Mouse (Mus musculus) kidney, adult 2 months (tissue): ENCODE measurements around the gene Sept11. TPM values are rescaled to one million over a fixed set of nuclear protein-coding genes. Genes with fewer than 3 reads are reported as not detected.
A peak's percentile ranks its signal among the peaks of the same experiment; 100 is the strongest.

Experiments used
- DNase-seq: peaks from one replicate; pipeline ENCODE4 v3.0.0; 2021
- H3K27ac ChIP-seq: fragments of 200-500 bp; 2 replicates; pipeline ENCODE4 v1.5.1; 2012; ENCODE audit warnings: low read depth, low read length, control low read depth, inconsistent platforms; ENCODE audit not compliant: insufficient read depth
- H3K27me3 ChIP-seq: fragments of 200-500 bp; replicated peaks from 2 replicates; pipeline ENCODE4 v1.6.1; 2012; ENCODE audit warnings: mild to moderate bottlenecking, moderate library complexity, low read length, inconsistent platforms; ENCODE audit not compliant: control insufficient read depth, insufficient read depth
- H3K36me3 ChIP-seq: fragments of 200-500 bp; 2 replicates; pipeline ENCODE4 v1.6.1; 2012; ENCODE audit warnings: mild to moderate bottlenecking, moderate library complexity, low read length, inconsistent platforms; ENCODE audit not compliant: control insufficient read depth, insufficient read depth
- H3K4me1 ChIP-seq: fragments of 200-500 bp; 2 replicates; pipeline ENCODE4 v1.6.1; 2011; ENCODE audit warnings: low read length; ENCODE audit not compliant: control insufficient read depth, insufficient read depth
- H3K4me3 ChIP-seq: fragments of 200-500 bp; 2 replicates; pipeline ENCODE4 v1.5.1; 2011; ENCODE audit warnings: mild to moderate bottlenecking, low read depth, low read length, control low read depth; ENCODE audit not compliant: insufficient read depth
- CTCF ChIP-seq: fragments of 200-500 bp; conservative IDR thresholded peaks from 2 replicates; pipeline ENCODE4 v1.5.1; 2011; ENCODE audit warnings: low read depth, mild to moderate bottlenecking, control low read depth, low read length, moderate library complexity, mixed read lengths; ENCODE audit not compliant: insufficient read depth, insufficient read length
- POLR2A ChIP-seq: fragments of 200-500 bp; IDR thresholded peaks from one replicate; pipeline ENCODE4 v1.6.1; 2011; ENCODE audit warnings: low read depth, low read length, control low read depth
- WGBS: fragments of 180-500 bp; shearing (Covaris S2); methylation state at CpG from one replicate; pipeline ENCODE4 v1.1.7; 2018; 5-methylcytosine and 5-hydroxymethylcytosine counted together
- polyA plus RNA-seq: library from polyadenylated mRNA; depleted of rRNA; stranded (reverse); fragments of >200 nt; gene quantifications from 2 replicates; pipeline ENCODE4 v1.2.3, GENCODE M21; 2012

The Sept11 gene
- polyA plus RNA-seq, 1 experiment: 50.7 TPM

DNA sequence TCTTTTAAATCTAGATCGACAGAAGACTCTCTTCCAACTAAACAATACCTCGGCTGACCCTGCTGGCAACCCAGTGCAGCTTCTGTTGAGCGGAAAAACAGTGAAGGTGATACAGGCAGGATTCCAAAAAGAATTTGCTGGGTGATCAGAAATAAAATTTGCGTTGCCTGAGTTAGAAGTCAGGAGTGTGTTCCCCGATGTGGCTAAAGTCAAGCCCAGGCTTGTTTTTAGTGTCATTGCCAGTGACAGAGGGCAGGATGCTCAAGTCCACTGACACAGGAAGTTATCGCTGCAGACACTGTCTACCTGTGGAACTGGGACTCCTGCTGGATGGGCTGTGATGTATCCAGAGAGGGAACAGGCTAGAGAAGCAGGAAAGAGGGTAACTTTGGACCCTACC, 5.0 kb downstream of the Sept11 start:
- 38% methylated on average over 6 of the region's 6 CpGs for WGBS
- TF ChIP-seq POLR2A (no peak), CTCF (no peak)
- no peak for DNase-seq
- Histone ChIP-seq H3K27me3 (no peaks in the 10 kb centered on the region), H3K4me3 (no peak overlapping the region), H3K4me1 (peaks cover 20% of the 10 kb centered on the region), H3K36me3 (no peaks in the 10 kb centered on the region), H3K27ac (0 out of 2 replicates have a peak overlapping the region, but pooled peaks have one; percentile 35)

DNA sequence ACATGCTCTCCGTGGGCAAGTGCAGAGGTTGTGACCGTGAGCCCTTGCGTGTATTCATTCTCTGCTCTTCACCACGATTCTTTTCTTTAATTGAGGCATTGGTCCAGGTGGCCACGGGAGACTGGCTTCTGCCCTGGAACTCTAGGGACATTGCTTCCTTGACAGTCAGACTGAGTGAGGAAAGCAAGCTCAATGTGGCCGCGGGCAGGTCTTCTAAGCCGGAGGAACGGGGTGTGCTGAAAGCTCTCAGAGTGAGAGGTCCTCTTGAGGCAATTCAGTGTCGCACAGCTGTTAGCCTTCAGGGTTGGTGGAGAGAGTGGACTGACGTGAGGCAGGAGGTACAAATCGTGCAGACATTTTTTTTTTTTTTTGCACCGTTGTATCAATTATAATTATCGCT, 5.6 kb downstream of the Sept11 start:
- WGBS: 52% methylated on average over 14 of the region's 14 CpGs
- Histone ChIP-seq H3K4me3 (no peak overlapping the region), H3K27ac (no peak overlapping the region), H3K4me1 (peaks cover 20% of the 10 kb centered on the region), H3K36me3 (no peaks in the 10 kb centered on the region), H3K27me3 (no peaks in the 10 kb centered on the region)
- TF ChIP-seq POLR2A (no peak), CTCF (no peak)
- no peak for DNase-seq

DNA sequence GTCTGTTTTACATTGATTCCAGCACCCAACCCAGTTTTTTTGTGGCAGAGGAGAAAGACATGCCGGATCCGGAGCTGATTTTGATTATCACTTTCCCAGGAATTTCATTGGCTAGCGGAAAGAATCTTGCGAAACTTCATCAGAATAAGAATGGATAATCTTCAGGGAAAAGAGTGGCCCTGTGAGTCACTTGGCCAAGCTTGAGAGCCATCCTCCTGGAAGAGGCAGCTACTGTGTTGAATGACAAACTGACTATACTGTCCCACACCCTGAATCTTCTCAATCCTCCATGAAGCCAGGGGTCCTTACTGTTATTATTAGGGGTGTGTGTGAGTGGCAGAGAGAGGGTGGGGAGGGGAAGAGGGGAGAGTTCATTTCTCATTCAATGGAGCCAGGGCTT, 7.7 kb downstream of the Sept11 start:
- TF ChIP-seq CTCF: no peak
- TF ChIP-seq POLR2A: no peak
- H3K4me1 ChIP-seq: peaks cover 20% of the 10 kb centered on the region
- no peak overlapping the region for H3K4me3 ChIP-seq
- 75% methylated on average over 4 of the region's 4 CpGs for WGBS
- no peaks in the 10 kb centered on the region for H3K27me3 ChIP-seq
- H3K36me3 ChIP-seq: no peaks in the 10 kb centered on the region
- H3K27ac ChIP-seq: no peak overlapping the region
- DNase-seq: no peak

DNA sequence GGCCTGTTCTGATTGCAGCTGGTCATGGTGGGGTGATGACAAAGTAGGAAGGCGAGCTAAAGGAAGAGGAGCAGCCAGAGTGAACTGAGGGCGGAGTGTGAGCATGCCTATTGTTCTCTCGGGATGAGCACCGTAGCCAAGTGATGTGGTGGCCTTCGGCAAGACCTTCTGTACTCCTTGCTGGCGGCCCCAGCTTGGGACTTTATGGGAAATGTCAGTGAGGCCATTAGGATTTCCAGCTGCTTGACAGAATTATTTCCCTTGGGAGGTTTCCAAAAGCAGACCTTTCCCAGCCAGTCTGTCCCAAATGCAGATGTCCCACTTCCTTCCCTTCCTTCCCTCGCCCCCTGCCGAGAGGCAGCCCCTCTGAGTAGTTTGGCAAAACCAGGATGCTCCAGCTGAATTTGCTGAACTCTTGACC, 8.1 kb downstream of the Sept11 start:
- H3K27me3 ChIP-seq: no peaks in the 10 kb centered on the region
- TF ChIP-seq CTCF (no peak), POLR2A (no peak)
- no peaks in the 10 kb centered on the region for H3K36me3 ChIP-seq
- peak; percentile 78 for DNase-seq
- H3K27ac ChIP-seq: no peak overlapping the region
- no peak overlapping the region for H3K4me3 ChIP-seq
- peaks cover 20% of the 10 kb centered on the region for H3K4me1 ChIP-seq
- WGBS: 40% methylated on average over 8 of the region's 8 CpGs

DNA sequence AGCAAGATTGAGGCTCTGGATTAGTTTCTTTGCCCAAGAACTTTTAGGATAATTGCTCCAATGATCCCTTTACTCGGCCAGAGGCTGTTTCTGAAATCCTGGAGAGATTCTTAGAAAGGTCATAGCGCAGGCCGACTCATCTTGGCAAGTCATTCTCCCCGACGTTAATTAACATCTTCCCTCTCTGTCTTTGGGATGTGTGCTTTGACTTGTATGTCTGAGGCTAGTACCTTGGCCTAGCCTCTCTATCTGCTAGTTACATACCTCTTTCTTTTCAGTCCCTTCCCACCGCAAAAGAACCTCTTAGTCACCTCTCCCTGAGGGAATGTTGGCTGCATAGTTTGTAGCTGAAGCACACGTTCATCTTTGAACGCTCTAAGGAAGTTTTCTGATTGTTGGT, 10.4 kb downstream of the Sept11 start:
- Histone ChIP-seq H3K27ac (no peak overlapping the region), H3K4me3 (no peak overlapping the region), H3K27me3 (no peaks in the 10 kb centered on the region), H3K36me3 (no peaks in the 10 kb centered on the region), H3K4me1 (peaks cover 9% of the 10 kb centered on the region)
- WGBS: 48% methylated on average over 8 of the region's 8 CpGs
- TF ChIP-seq POLR2A (no peak), CTCF (no peak)
- peak; percentile 48 for DNase-seq

DNA sequence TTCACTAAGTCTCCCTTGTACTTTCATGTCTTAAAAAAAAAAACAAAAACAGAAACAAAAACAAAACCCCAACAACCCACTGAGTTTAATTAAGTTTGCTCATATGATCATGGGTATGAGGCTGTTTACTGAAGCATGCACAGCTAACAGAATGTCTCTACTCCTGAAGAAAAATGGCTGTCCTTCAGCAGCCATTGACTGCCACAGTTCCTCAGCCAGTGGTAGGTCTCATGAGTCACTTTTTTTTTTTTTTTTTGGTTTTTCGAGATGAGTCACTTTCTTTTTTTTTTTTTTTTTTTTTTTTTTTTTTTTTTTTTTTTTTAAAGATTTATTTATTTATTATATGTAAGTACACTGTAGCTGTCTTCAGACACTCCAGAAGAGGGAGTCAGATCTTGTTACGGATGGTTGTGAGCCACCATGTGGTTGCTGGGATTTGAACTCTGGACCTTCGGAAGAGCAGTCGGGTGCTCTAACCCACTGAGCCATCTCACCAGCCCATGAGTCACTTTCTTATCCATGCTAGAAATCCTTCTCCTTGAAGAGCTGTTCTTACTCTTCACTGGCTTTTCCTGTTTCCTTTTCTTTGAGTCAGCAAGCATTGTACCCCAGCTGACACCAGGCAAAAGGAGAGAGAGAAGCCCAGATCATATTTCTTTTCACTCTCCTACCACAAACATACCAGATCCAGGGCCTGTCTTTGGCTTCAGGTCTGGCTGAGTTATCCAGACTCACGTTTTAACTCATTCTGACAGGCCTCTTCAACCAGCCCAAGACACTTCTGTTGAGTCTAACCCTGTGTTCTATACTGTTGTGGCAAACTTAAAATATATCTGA, 12.0 kb downstream of the Sept11 start:
- WGBS: 45% methylated on average over 4 of the region's 5 CpGs
- H3K27ac ChIP-seq: no peak overlapping the region
- H3K36me3 ChIP-seq: no peaks in the 10 kb centered on the region

DNA sequence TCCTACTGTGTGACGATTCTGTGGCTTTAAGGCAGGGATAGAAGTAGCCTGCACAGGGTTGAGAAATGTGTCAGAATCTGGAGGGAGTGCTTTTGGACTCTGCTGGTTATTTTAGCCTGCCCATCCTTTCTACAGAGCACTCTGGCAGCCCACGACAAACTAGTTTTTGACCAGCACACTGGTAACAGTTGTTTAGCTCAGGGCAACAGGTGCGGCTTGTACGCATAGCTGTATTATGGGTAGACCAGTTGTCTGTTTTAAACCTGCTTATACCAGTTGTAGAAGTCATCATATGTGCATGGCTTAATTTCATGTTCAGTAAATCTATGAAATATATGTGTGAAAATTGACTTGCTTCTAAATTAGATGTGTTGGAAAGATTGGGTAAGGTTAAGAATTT, 12.8 kb downstream of the Sept11 start:
- no peak for TF ChIP-seq CTCF
- TF ChIP-seq POLR2A: no peak
- no peak for DNase-seq
- H3K4me1 ChIP-seq: no peaks in the 10 kb centered on the region
- no peaks in the 10 kb centered on the region for H3K27me3 ChIP-seq
- no peak overlapping the region for H3K4me3 ChIP-seq
- WGBS: 93% methylated on average over 4 of the region's 4 CpGs
- no peak overlapping the region for H3K27ac ChIP-seq
- no peaks in the 10 kb centered on the region for H3K36me3 ChIP-seq

More for the DNA sequence above, 12.0 kb downstream of the Sept11 start:
- H3K27me3 ChIP-seq: no peaks in the 10 kb centered on the region
- no peak for DNase-seq
- TF ChIP-seq CTCF: no peak
- TF ChIP-seq POLR2A: no peak
- no peak overlapping the region for H3K4me3 ChIP-seq
- peaks cover 6% of the 10 kb centered on the region; the same call in 1 of the 2 replicates for H3K4me1 ChIP-seq
